Mouse (Mus musculus): Measurements from ENCODE around the gene Slc44a2.

Gene Slc44a2

GRCm38 (mm10) chr9:21305065-21305464, 15.4 kb upstream of the Slc44a2 start:
- WGBS, result 91% methylated on average over 7 of the region's 7 CpGs

- WGBS, result 66% methylated on average over 15 of the region's 15 CpGs
Measured at GRCm38 (mm10) chr9:21309150-21309741, 11.3 kb upstream of the Slc44a2 start.

GRCm38 (mm10) chr9:21311695-21312094, 8.8 kb upstream of the Slc44a2 start:
- 49% methylated on average over 7 of the region's 7 CpGs for WGBS

GRCm38 (mm10) chr9:21312134-21312533, 8.4 kb upstream of the Slc44a2 start, which contains the start of gene Ap1m2:
Gene Ap1m2, minus strand, starts transcription at chr9:21312337.
- WGBS, result 18% methylated on average over 34 of the region's 35 CpGs

- 11% methylated on average over 11 of the region's 11 CpGs for WGBS
Measured at GRCm38 (mm10) chr9:21313394-21313793, 7.1 kb upstream of the Slc44a2 start.

- 95% methylated on average over 9 of the region's 9 CpGs for WGBS
Measured at GRCm38 (mm10) chr9:21314367-21315140, 5.9 kb upstream of the Slc44a2 start.

- WGBS, result 64% methylated on average over 5 of the region's 5 CpGs
Measured at GRCm38 (mm10) chr9:21315421-21315820, 5.1 kb upstream of the Slc44a2 start.

GRCm38 (mm10) chr9:21316696-21317095, 3.8 kb upstream of the Slc44a2 start:
- 80% methylated on average over 7 of the region's 7 CpGs for WGBS

- WGBS, result 94% methylated on average over 6 of the region's 6 CpGs
Measured at GRCm38 (mm10) chr9:21318792-21319191, 1.7 kb upstream of the Slc44a2 start.

- WGBS, result 93% methylated on average over 4 of the region's 4 CpGs
Measured at GRCm38 (mm10) chr9:21319503-21319902, 995 bp upstream of the Slc44a2 start.

GRCm38 (mm10) chr9:21320280-21320618, 249 bp upstream of the Slc44a2 start:
- WGBS, result 16% methylated on average over 4 of the region's 4 CpGs

GRCm38 (mm10) chr9:21321513-21321835, 976 bp downstream of the Slc44a2 start:
- 9% methylated on average over 6 of the region's 6 CpGs for WGBS

GRCm38 (mm10) chr9:21322211-21322916, 1.9 kb downstream of the Slc44a2 start:
- 48% methylated on average over 19 of the region's 19 CpGs for WGBS

- 83% methylated on average over 8 of the region's 8 CpGs for WGBS
Measured at GRCm38 (mm10) chr9:21322917-21323297, 2.4 kb downstream of the Slc44a2 start.

GRCm38 (mm10) chr9:21324269-21324668, 3.8 kb downstream of the Slc44a2 start:
- WGBS, result 84% methylated on average over 11 of the region's 11 CpGs

- 75% methylated on average over 3 of the region's 3 CpGs for WGBS
Measured at GRCm38 (mm10) chr9:21327569-21327968, 7.1 kb downstream of the Slc44a2 start.

- 64% methylated on average over 3 of the region's 3 CpGs for WGBS
Measured at GRCm38 (mm10) chr9:21328041-21328440, 7.5 kb downstream of the Slc44a2 start.

- WGBS, result 26% methylated on average over 4 of the region's 5 CpGs
Measured at GRCm38 (mm10) chr9:21329041-21329440, 8.5 kb downstream of the Slc44a2 start.

- WGBS, result 90% methylated on average over 10 of the region's 10 CpGs
Measured at GRCm38 (mm10) chr9:21329699-21330289, 9.3 kb downstream of the Slc44a2 start.

- WGBS, result 91% methylated on average over 12 of the region's 12 CpGs
Measured at GRCm38 (mm10) chr9:21331365-21332140, 11.1 kb downstream of the Slc44a2 start.

GRCm38 (mm10) chr9:21332161-21333061, 11.9 kb downstream of the Slc44a2 start:
- 47% methylated on average over 9 of the region's 9 CpGs for WGBS
